In genomic region chr1:90896741-90897361, GRCm38 (mm10) we compare ENCODE assay signal across 9 mouse cellular contexts. TPM values are rescaled to one million over a fixed set of nuclear protein-coding genes. Genes with fewer than 3 reads are reported as not detected.
DNase-seq lines count a peak whose midpoint lies in the region; ATAC-seq lines count a peak whose summit lies in the region.
"Had no signal": no experiment of that assay in that cellular context is flagged by ENCODE, and none has a peak within 500 bp of the region (broad histone marks: within the 10 kb centered on the region; RNA-seq: fewer than 3 reads in every experiment).

No protein-coding gene starts in this region.

- H3K4me2 ChIP-seq in forebrain, embryonic 13.5 days: no peak overlapping the region
- H3K4me2 ChIP-seq in intestine, embryonic 16.5 days (ENCODE audit: low read depth, low read length): no peak overlapping the region
- no peak overlapping the region for H3K4me2 ChIP-seq in limb, embryonic 12.5 days

- H3K9ac ChIP-seq in forebrain, embryonic 13.5 days: no peak overlapping the region
- H3K9ac ChIP-seq in intestine, embryonic 16.5 days (ENCODE audit: low read depth, low read length): no peak overlapping the region
- H3K9ac ChIP-seq in limb, embryonic 12.5 days (replicated peaks): no peak overlapping the region

- H3K36me3 ChIP-seq in forebrain, embryonic 13.5 days (ENCODE audit: poor library complexity, severe bottlenecking): no peaks in the 10 kb centered on the region
- H3K36me3 ChIP-seq in forebrain, embryonic 10.5 days (replicated peaks): no peaks in the 10 kb centered on the region
- no peaks in the 10 kb centered on the region for H3K36me3 ChIP-seq in intestine, embryonic 16.5 days (ENCODE audit: control insufficient read depth, insufficient read depth, low read length)
- no peaks in the 10 kb centered on the region for H3K36me3 ChIP-seq in limb, embryonic 12.5 days

- H3K9me3 ChIP-seq in forebrain, embryonic 13.5 days (replicated peaks): no peaks in the 10 kb centered on the region
- H3K9me3 ChIP-seq in forebrain, embryonic 10.5 days: no peaks in the 10 kb centered on the region; the same call in 1 of the 2 replicates
- no peaks in the 10 kb centered on the region for H3K9me3 ChIP-seq in intestine, embryonic 16.5 days (ENCODE audit: control insufficient read depth, low read length)
- no peaks in the 10 kb centered on the region for H3K9me3 ChIP-seq in limb, embryonic 12.5 days

- 77% methylated on average over 14 of the region's 14 CpGs for WGBS in forebrain, embryonic 13.5 days
- WGBS in forebrain, embryonic 10.5 days: 79% methylated on average over 14 of the region's 14 CpGs
- 29% methylated on average over 14 of the region's 14 CpGs for WGBS in intestine, embryonic 16.5 days
- WGBS in limb, embryonic 12.5 days: 33% methylated on average over 14 of the region's 14 CpGs

- no peaks in the 10 kb centered on the region for H3K27me3 ChIP-seq in forebrain, embryonic 13.5 days
- no peaks in the 10 kb centered on the region for H3K27me3 ChIP-seq in forebrain, embryonic 10.5 days (ENCODE audit: poor library complexity, severe bottlenecking)
- H3K27me3 ChIP-seq in intestine, embryonic 16.5 days (replicated peaks; ENCODE audit: control insufficient read depth, insufficient read depth, low read length): no peaks in the 10 kb centered on the region
- no peaks in the 10 kb centered on the region for H3K27me3 ChIP-seq in limb, embryonic 12.5 days

- H3K4me3 ChIP-seq in forebrain, embryonic 13.5 days: no peak overlapping the region
- no peak overlapping the region for H3K4me3 ChIP-seq in forebrain, embryonic 10.5 days
- no peak overlapping the region for H3K4me3 ChIP-seq in intestine, embryonic 16.5 days (ENCODE audit: low read length)
- no peak overlapping the region for H3K4me3 ChIP-seq in limb, embryonic 12.5 days (replicated peaks)

- intact Hi-C loops in gastrocnemius, postnatal 36 days (cut with DNase I): no loop called here

- H3K27ac ChIP-seq in forebrain, embryonic 13.5 days: 0 out of 2 replicates have a peak overlapping the region, but pooled peaks have one; percentile 15
- H3K27ac ChIP-seq in forebrain, embryonic 10.5 days: no peak overlapping the region
- peak overlapping the region; percentile 68 for H3K27ac ChIP-seq in intestine, embryonic 16.5 days (ENCODE audit: low read length)
- H3K27ac ChIP-seq in limb, embryonic 12.5 days: peak overlapping the region; percentile 88

- no peak for ATAC-seq in forebrain, embryonic 13.5 days
- ATAC-seq in intestine, embryonic 16.5 days: peak; percentile 98
- ATAC-seq in limb, embryonic 12.5 days (ENCODE audit: insufficient number of reproducible peaks, insufficient read depth, low FRiP score, low TSS enrichment, low read depth): peak; percentile 93
- ATAC-seq in activated CD4-positive, CD25-positive, alpha-beta regulatory T cell, adult 4 months: no peak

- no peak for DNase-seq in forebrain, embryonic 10.5 days (ENCODE audit: extremely low spot score, low spot score)
- DNase-seq in cerebellum, adult 9-11 months: peak; percentile 80
- DNase-seq in gastrocnemius, postnatal 36 days: peak; percentile 74 to 83
- DNase-seq in skeletal muscle tissue, adult 2 months (ENCODE audit: low read depth, low spot score): peak; percentile 94

- no peaks in the 10 kb centered on the region for H3K4me1 ChIP-seq in forebrain, embryonic 13.5 days
- peaks cover 11% of the 10 kb centered on the region; the same call in 1 of the 2 replicates for H3K4me1 ChIP-seq in forebrain, embryonic 10.5 days
- peaks cover 12% of the 10 kb centered on the region; the same call in 1 of the 2 replicates for H3K4me1 ChIP-seq in intestine, embryonic 16.5 days (ENCODE audit: control insufficient read depth, insufficient read depth, low read length)
- H3K4me1 ChIP-seq in limb, embryonic 12.5 days (replicated peaks): peaks cover 27% of the 10 kb centered on the region

RNA-seq across cellular contexts. Expression of gene Mlph, which starts 18.0 kb away (rescaled TPM):
- polyA plus RNA-seq in forebrain, embryonic 13.5 days (2015; fragmentation: Nextera tagmentation; extraction: Ambion mirVana): 0.04 and 0.09 TPM in 2 replicates
- 0.06 and 0.17 TPM in 2 replicates for polyA plus RNA-seq in forebrain, embryonic 10.5 days (2016; fragmentation: Nextera tagmentation; extraction: Ambion mirVana)
- under 1 TPM; 0.20 to 0.22 TPM for total RNA-seq in gastrocnemius, postnatal 36 days (2021)
- 3.2 and 3.3 TPM in 2 replicates for polyA plus RNA-seq in intestine, embryonic 16.5 days (2015; fragmentation: Nextera tagmentation; extraction: Ambion mirVana)
- 0.23 and 0.37 TPM in 2 replicates for polyA plus RNA-seq in limb, embryonic 12.5 days (2016; fragmentation: Nextera tagmentation; extraction: Ambion mirVana)
- polyA plus RNA-seq in activated CD4-positive, CD25-positive, alpha-beta regulatory T cell, adult 4 months (2017; shearing (Covaris generic)): not detected

RNA-seq across cellular contexts. Expression of gene Col6a3, which starts 53.1 kb away (rescaled TPM):
- polyA plus RNA-seq in forebrain, embryonic 13.5 days (2015; fragmentation: Nextera tagmentation; extraction: Ambion mirVana): 2.2 and 2.3 TPM in 2 replicates
- polyA plus RNA-seq in forebrain, embryonic 10.5 days (2016; fragmentation: Nextera tagmentation; extraction: Ambion mirVana): 1.8 and 2.3 TPM in 2 replicates
- 10 to 100 TPM; 63.2 to 73.4 TPM for total RNA-seq in gastrocnemius, postnatal 36 days (2021)
- polyA plus RNA-seq in intestine, embryonic 16.5 days (2015; fragmentation: Nextera tagmentation; extraction: Ambion mirVana): 61.9 and 70.6 TPM in 2 replicates
- 27.4 and 28.2 TPM in 2 replicates for polyA plus RNA-seq in limb, embryonic 12.5 days (2016; fragmentation: Nextera tagmentation; extraction: Ambion mirVana)
- not detected for polyA plus RNA-seq in activated CD4-positive, CD25-positive, alpha-beta regulatory T cell, adult 4 months (2017; shearing (Covaris generic))
- total RNA-seq: hematopoietic stem cell, adult 5-6 weeks had no signal

RNA-seq across cellular contexts. Expression of gene Prlh, which starts 56.1 kb away (rescaled TPM):
- not detected in 2 replicates for polyA plus RNA-seq in forebrain, embryonic 13.5 days (2015; fragmentation: Nextera tagmentation; extraction: Ambion mirVana)
- not detected in 2 replicates for polyA plus RNA-seq in forebrain, embryonic 10.5 days (2016; fragmentation: Nextera tagmentation; extraction: Ambion mirVana)
- not detected for total RNA-seq in gastrocnemius, postnatal 36 days (2021)
- polyA plus RNA-seq in intestine, embryonic 16.5 days (2015; fragmentation: Nextera tagmentation; extraction: Ambion mirVana): not detected in 2 replicates
- polyA plus RNA-seq in limb, embryonic 12.5 days (2016; fragmentation: Nextera tagmentation; extraction: Ambion mirVana): not detected in 2 replicates
- not detected for polyA plus RNA-seq in activated CD4-positive, CD25-positive, alpha-beta regulatory T cell, adult 4 months (2017; shearing (Covaris generic))
- total RNA-seq: hematopoietic stem cell, adult 5-6 weeks had no signal

Comparison
In these comparisons a context has a peak if more than half of its experiments do, and no peak if none do; other contexts are left out.
1. ATAC-seq: peak in intestine, embryonic 16.5 days (single experiment) and limb, embryonic 12.5 days (single experiment); none in forebrain, embryonic 13.5 days (single experiment) and activated CD4-positive, CD25-positive, alpha-beta regulatory T cell, adult 4 months (single experiment).